Mouse (Mus musculus) thymus, adult 18-20 months (tissue): ENCODE measurements around the gene Gsto2.

Experiments
- DNase-seq, 2 experiments: peaks; one replicate each; pipeline ENCODE4 v3.0.0; 2022; ENCODE audit warnings: mixed read lengths in 2 of 2

Gene Gsto2

DNA sequence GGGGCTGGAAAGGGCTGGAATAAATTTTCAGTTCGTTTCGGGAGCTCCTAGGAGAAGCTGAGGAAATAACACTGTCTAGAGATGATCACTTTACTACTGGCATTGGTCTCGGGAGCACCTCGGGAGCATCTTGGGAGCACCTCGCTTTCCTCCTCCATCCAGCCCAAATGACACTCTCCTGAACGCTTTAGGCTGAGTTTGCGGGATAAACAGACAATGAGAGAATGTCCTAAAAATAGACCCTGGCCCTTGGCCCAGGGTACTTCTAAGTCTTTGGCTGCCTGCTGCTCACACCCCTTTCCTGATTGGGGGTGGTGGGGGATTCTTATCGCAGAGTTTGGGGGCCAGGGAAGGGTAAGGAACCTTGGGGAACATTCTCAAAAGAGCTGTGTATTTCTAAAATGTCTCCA, 54.6 kb downstream of the Gsto2 start:
- no peak for DNase-seq

DNA sequence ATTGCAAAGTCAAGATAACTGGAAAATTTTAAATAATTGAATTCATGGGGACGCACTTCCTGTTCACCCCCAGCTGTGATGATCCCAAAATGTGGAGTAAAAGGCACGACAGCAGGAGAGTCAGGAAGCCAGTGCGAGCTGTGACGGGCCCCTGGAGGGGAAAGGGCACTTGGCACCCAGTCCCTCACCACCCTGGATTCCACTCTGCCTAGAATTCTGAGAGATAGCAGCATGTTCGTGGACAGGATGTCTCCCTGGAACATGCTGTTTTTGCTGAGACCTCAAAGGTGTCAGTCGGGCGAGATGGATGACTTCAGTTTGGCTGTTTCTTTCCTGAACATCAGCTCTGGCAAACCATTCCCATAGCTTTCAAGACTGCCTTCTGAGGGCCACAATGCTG, 60.5 kb downstream of the Gsto2 start:
- no peak for DNase-seq

DNA sequence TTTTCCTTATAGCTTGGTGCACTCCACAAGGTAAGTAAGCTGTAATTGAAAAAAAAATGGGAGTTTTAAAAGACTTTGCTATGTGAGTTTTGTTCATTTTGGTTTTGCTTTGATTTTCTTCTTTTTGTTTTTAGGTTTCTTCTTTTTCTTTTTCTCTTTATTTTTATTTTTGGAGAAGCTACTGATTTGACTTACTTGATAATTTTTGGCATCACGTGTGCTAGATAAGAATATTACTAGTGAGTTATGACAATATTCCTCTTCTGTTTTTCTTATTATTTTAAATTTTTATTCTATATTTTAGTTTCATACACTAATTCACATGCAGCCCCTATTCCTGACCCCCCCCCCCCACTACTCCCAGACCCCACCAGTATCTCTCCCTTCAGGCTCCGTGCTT, 61.7 kb downstream of the Gsto2 start:
- DNase-seq = no peak

DNA sequence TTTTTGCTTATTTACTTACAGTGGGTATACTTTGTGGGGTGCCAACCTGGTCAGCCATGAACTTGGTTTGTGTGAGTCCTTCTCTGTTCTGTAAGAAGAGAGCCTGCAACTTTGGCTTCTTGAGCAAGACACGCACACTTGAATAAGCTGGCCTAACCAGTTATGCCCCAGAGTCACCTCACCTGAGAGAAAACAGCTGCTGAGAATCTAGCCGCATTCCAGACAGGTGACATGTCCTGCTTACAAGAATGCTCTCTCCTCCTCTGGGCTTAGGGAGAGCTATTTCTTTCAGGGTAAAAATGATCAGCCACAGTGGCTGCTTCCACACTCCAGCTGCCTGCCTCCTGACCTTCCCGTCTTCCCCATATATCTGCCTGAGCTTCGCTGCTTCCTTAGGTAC, 63.7 kb downstream of the Gsto2 start:
- DNase-seq = no peak

DNA sequence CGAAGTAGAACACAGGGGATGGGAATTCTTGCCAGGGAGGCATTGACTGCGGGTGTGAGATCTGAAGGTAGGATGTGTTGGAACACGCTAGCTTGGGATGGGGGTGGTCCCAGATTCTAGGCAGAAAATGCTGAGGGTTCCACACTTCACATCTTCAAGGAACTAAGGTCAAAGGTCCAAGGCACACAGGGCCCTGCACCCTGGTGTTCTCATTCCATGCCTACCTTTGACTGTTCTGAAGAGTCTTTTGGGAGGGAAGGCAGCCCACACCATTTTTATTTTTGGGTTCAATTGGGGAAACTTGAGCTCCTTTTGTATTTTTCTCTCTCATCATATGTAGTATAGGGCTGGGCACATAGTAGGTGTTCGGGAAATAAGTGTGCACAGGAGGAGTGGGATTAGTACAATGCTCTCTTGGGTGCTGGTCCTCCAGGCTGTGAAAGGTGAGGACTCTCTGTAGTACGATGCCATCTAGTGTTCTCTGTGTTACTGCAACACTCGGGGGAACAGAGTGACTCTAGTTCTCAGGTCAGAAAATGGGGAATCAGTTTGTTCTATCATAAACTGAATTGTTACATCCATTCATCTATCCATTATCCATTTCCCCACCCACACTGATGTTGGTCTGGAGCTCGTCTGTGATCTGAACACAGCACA, 66.8 kb downstream of the Gsto2 start:
- no peak for DNase-seq

DNA sequence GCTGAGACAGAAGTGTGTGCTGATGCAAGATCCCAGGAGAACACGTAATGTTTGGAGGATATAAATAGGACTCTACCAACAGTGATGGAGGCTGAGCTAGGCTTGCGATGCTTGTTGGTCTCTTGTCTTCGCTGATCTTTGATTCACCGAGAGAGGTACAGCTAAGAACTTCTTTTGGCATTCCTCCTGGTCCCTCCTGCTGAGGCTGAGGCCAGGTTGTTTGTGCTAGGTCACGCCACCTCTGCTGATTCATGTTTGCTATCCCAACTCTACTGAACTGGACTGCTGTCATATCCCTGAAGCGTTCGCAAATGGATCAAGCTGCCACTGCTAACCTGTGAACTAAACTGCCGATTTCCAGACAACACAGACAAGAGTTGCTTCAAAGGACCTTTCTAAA, 68.8 kb downstream of the Gsto2 start:
- no peak for DNase-seq

DNA sequence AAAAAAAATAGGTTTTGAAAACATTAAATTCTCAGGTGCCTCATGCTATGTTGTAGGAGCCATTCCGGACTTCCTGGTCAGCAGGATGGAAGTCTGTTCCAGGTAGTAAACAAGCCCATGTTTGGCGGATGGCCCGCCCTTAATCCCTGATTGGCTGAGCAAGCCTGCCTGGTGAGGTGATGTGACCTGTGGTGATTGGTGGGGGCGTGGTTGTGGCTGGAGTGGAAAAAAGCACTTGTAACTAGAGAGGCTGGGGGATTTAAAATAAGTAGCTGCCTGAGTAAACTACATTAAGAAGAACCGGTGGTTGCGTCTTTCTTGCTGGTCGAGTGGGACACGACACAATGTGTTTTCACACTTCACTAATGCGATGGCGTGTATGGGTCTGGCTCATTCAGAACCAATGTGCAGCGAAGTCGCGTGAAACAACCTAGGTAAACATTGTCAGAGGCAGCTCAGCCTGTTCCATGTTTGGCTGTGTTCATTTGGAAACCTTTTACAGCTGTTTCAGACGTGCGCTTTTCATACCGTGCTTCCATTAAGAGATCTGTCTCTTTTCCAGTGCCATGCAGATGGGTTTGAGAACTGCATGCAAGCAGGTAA, 69.4 kb downstream of the Gsto2 start:
- no peak for DNase-seq

DNA sequence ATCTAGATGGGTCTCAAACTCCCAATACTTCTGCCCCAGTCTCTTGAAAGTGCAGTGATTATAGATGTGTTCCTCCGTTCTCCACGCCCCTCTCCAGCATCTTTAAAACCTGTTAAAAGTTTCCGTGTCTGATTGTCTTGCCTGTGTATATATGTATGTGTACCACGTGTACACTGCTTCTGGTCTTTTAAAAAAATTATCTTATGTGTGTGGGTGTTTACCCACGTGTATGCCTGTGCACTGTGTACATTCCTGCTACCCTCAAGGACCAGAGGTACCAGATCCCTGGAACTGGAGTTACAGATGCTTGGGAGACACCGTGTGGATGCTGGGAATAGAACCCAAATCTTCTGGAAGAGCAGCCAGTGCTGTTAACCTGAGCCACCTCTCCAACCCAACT, 70.2 kb downstream of the Gsto2 start:
- no peak for DNase-seq
